Mouse (Mus musculus): ENCODE data around the gene Anapc16.

Anapc16 gene

DNA sequence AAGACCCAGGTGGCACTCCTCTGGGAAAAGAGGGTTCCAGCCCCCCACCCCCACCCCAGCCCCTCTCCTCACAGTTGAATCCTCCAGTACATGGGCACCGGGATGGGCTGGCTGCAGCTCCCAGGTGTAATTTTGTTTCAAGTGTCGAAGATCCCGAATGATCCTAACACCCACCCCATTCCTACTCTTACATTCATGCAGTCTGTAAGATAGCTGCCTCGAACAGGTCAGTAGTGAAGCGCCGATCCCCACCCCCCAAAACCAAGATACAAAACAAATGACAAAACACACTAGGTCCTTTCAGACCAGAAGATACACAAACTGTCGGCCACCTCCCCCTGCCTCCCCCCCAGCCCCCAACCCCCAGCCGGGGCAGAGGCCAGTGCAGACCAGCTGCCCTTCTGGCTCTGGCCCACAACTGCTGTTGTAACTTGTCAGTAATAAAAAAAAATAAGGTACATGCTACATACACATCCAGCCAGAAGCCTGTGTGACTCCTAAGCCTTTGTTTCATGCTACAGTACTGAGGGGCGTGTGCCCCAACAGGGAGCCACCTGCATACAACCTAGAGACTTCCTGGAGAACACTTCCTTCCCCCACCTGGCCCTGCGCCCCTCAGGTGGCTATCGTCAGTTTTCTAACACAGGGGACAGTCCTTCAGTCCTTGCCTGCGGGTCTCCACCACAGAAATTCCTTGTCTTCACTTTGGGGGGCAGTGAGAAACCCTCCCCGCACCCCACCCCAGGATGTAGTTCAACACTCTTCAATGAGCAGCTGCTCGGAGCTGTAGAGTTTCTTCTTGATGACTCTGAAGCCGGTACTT lies 52.9 kb downstream of the Anapc16 start:
- DNase-seq (ENCODE audit: low spot score): no peak

DNA sequence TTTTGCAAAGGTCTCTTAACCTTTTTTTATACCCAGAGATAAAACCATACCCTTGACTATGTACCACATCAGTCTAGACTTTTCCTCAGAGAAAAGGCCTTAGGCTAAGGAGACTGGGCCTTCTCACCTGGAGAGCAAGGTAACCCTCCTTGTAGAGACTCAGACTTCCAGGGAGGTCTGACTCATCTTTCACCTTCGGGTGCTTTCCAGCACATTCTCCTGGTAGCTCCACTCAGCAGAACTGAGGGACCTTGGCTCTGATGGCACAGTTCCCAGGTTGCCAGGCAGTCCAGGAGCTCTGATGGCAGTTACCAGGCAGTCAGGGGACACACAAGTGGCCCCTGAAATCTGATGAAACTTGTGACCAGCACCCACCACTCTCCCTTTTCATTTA lies 53.7 kb downstream of the Anapc16 start:
- no peak for DNase-seq (ENCODE audit: low spot score)

DNA sequence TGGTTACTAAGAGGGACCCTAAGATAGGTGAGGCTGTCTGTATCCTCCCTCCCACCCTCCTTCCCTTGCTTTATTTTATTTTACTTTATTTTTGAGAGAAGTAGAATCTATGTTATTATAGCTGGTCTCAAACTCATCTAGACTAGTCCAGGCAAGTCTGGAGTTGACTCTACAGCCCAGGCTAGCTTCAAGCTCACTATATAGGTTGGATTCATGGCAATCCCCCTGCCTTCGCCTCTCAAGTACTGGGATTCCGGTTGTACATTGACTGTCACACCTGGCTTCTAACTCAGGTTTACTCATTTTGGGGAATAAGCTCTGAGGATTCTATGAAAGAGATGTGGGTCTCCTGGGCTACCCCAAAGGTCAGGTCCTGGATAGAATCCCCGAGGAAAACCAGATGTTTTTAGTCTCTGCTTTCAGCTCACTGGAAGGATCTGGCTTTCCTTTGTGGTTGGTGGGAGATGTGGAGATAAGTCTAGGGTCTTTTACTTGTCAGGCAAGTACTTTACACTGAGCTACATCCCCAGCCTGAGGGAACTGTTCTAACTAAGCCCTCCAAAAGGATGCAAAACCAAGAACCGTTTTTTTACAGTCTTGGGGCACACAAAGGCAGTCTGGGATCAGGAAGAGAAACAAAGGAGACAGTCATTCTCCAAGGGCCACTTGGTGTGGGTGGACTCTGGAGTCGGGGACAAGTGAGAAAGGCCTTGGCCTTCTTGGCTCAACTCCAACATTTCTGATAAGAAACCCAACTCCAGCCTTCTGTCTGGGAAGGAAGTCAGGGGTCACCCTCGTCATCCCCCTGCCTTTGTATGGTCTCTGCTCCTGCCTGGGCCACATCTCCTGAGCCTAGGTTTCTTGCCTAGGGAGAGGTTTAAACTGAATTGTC lies 54.3 kb downstream of the Anapc16 start:
- DNase-seq (ENCODE audit: low spot score): no peak

DNA sequence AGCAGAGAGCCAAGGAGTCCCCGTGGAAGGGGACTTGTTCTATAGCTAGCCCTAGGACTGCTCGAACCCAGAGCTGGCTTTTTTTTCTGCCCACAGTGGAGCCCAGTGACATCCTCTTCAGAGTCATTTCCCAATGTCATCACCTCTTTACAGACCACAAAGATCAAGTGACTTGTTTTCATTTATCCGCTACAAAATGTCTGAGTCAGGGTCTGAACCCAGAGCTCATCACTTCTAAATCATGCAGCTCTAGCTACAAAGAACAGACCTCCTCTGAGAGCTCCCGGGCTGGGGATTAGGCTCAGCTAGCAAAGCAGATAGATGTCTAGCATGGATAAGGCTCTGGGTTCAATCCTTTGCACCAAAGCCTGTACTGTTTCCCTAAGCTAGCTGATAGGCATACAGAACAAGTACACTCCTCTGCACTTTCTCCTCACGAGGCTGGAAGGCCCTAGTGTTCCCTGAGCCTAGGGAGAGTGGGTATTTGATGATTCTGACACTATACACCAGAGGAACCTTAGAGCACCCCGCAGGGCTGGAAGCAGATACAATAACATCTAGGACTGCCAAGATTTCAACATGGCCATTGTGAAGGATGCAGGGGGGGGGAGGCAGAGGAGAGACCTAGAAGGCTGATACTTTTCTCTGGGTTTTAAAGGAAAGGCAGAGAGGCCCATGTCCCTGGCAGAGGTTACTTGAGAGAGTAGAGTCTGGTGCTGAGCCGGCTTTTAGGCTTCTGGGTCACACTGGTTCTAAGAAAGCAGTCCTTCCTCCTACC lies 55.5 kb downstream of the Anapc16 start:
- DNase-seq (ENCODE audit: low spot score): no peak

DNA sequence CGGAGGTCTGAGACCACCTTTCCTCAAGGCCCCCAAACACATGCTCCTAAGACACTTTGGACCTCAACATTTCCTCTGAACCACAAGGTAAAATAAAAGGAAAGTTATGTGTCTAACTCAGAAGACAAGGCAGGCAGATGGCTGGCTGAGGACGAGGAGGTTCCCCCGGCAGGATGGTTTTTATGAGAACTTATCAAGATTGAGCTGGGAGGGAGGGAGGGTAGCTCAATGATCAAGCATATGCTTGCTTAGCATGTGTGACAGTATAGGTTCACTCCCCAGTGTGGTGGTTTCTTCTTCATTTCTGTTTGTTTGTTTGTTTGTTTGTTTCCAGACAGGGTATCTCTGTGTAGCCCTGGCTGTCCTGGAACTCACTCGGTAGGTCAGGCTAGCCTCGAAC lies 56.6 kb downstream of the Anapc16 start:
- DNase-seq (ENCODE audit: low spot score): no peak

DNA sequence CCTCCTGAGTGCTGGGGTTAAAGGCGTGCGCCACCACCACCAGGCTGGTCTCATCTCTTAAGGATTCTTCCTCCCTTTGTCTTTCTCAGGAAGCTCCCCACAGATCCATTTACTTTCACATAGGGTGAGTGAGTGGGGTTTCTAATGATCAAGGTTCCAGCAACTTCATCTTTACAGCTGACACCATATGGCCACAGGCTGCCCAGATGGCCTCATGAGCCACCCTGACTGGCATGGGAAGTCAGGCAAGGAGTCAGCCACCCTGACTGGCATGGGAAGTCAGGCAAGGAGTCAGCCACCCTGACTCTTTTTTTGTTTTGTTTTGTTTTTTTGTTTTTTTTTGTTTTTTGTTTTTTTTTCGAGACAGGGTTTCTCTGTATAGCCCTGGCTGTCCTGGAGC lies 57.5 kb downstream of the Anapc16 start:
- no peak for DNase-seq (ENCODE audit: low spot score)

DNA sequence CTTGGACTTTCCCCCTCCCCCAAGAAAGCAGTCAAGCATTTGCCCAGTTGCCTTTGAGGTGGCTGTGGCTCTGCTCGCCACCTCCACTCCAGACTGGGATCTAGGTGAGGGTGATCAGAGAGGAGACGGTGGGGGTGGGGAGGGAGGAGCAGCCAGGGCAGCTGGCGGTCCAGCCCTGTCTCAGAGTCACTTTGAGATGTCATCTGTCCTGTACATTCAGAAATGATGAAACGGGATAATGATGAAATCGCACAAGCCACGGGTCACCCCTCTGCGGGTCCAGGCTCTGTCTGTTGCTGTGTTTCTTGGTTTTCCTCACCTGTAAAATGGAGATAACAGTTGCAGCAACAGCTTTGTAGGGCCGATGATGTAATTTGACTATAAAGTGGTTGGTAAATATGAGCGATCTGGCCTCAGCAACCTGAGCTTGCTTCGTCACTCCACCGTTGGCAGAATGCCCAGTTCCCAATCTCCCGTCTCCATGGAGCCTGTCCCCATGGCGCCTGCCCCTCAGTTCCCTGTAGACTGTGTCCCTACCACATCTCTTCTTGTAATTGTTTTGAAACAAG lies 59.4 kb downstream of the Anapc16 start:
- peak; percentile 72 for DNase-seq (ENCODE audit: low spot score)

DNA sequence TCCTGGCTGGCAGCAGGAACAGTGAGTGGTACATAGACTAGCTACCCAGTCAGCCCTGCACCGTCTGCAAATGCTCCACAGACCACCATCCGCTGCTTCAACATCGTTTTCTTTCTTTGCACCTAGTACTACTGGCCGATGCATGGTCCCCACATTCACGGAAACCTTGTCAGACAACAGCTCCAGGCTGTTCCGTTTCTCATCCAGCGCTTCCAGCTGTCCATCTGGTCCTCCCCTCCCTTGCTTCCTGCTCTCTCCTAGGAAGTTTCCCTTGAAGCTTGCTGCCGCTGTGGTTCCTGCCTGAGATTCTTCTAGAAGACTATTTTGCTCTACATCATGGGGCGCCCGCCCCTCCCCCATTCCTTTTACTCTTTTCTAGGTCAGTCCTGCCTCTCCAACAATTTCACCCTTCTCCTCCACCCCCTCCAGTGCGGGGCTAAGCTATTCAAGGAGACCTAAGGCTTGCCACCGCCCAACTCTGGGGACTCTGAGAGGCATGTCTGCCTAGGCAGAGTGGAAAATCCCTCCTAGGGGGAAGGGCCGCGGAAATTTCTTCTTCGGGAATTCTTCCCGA lies 60.0 kb downstream of the Anapc16 start:
- DNase-seq (ENCODE audit: low spot score): no peak

DNA sequence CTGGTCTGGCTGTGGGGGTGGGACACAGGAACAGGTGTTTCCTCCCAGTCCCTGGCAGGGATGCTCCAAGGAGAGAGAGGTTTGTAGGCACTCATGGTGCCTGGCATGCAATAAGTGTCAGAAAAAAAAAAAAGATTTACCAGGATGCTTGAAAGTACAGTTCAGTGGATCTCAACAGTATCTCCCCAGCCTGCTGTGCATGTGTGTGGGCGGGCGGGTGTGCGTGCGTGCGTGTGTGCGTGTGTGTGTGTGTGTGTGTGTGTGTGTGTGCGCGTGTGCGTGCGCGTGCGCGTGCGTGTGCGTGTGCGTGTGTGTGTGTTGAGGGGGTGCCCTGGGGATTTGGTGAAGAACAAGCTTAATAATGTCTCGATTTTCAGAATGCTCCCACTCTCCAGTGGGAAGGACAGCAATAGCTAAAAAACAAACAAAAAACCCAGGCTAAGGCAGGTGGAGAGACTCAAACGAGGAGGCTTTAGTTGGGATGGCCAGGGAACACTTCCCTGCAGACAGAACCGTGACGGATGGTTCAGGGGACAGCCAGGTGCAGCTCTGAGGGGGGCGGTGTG lies 60.6 kb downstream of the Anapc16 start:
- DNase-seq (ENCODE audit: low spot score): no peak

DNA sequence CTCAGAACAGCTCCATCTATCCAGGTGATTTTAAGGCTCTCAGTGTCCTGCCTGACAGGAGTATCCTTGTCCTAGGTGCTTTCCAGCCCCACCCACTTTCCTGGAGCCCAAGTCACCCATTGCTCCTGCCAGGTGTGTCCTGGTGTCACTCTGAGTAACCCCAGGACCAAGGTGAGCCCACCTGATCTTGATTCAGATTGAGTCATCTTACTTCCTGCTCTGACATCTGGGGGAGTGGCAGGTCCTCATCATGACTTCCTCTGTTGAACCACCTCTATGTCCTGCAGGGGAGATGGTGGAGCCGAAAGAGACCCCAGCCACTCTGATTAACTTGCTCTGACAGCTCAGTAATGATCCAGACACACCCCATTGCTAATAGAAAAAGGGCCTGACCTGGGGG lies 63.9 kb downstream of the Anapc16 start:
- DNase-seq (ENCODE audit: low spot score): no peak

DNA sequence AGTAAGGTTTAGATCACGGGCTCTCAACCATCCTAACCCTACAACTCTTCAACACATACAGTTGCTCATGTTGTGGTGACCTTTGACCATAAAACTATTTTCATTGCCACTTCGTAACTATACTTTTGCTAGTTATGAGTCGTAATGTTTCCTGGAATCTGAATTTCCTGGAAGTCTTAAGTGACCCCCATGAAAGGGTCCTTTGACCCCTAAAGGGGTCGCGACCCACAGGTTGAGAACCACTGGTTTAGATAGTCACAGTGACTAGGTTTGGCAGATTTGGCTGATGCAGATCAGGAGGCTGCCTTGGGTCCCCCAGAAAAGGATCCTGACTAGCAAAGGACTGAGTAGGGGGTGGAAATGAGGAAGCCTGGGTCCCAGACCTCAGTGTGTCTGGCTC lies 64.3 kb downstream of the Anapc16 start:
- no peak for DNase-seq (ENCODE audit: low spot score)
